Mouse (Mus musculus): ENCODE results near the gene Ndufaf8. TPM values are rescaled to one million over a fixed set of nuclear protein-coding genes. Genes with fewer than 3 reads are reported as not detected.
A peak's percentile ranks its signal among the peaks of the same experiment; 100 is the strongest.

Ndufaf8 gene
- polyA plus RNA-seq, 1 experiment from 2014 or later, result 64.7 TPM

GRCm38 (mm10) chr11:120120642-120121420 lies 22.1 kb downstream of the Ndufaf8 start:
- Histone ChIP-seq H3K9ac (ENCODE audit: low read length) (no peak overlapping the region), H3K4me2 (ENCODE audit: low read depth, low read length) (no peak overlapping the region), H3K9me3 (ENCODE audit: control insufficient read depth, low read length) (no peaks in the 10 kb centered on the region), H3K36me3 (ENCODE audit: control insufficient read depth, insufficient read depth, low read length) (peaks cover 5% of the 10 kb centered on the region; the same call in 1 of the 2 replicates), H3K27ac (ENCODE audit: low read length) (no peak overlapping the region), H3K27me3 (ENCODE audit: control insufficient read depth, insufficient read depth, low read depth, low read length) (no peaks in the 10 kb centered on the region), H3K4me1 (replicated peaks; ENCODE audit: control insufficient read depth, insufficient read depth, low read length) (no peaks in the 10 kb centered on the region), H3K4me3 (ENCODE audit: low read length) (no peak overlapping the region)
- peak; percentile 36 for ATAC-seq (ENCODE audit: low read depth)
- 71% methylated on average over 17 of the region's 17 CpGs for WGBS

GRCm38 (mm10) chr11:120122126-120122525 lies 23.4 kb downstream of the Ndufaf8 start:
- Histone ChIP-seq H3K27me3 (ENCODE audit: control insufficient read depth, insufficient read depth, low read depth, low read length) (no peaks in the 10 kb centered on the region), H3K9ac (ENCODE audit: low read length) (no peak overlapping the region), H3K4me3 (ENCODE audit: low read length) (no peak overlapping the region), H3K27ac (ENCODE audit: low read length) (no peak overlapping the region), H3K4me2 (ENCODE audit: low read depth, low read length) (no peak overlapping the region), H3K36me3 (ENCODE audit: control insufficient read depth, insufficient read depth, low read length) (peaks cover 8% of the 10 kb centered on the region; the same call in 1 of the 2 replicates), H3K9me3 (ENCODE audit: control insufficient read depth, low read length) (no peaks in the 10 kb centered on the region), H3K4me1 (replicated peaks; ENCODE audit: control insufficient read depth, insufficient read depth, low read length) (no peaks in the 10 kb centered on the region)
- WGBS, result 79% methylated on average over 12 of the region's 12 CpGs
- ATAC-seq (ENCODE audit: low read depth), result no peak

GRCm38 (mm10) chr11:120126845-120127244 lies 28.1 kb downstream of the Ndufaf8 start:
- H3K27me3 ChIP-seq (ENCODE audit: control insufficient read depth, insufficient read depth, low read depth, low read length), result no peaks in the 10 kb centered on the region
- H3K4me2 ChIP-seq (ENCODE audit: low read depth, low read length), result no peak overlapping the region
- no peak overlapping the region for H3K27ac ChIP-seq (ENCODE audit: low read length)
- no peak overlapping the region for H3K4me3 ChIP-seq (ENCODE audit: low read length)
- WGBS, result 83% methylated on average over 2 of the region's 2 CpGs
- H3K9me3 ChIP-seq (ENCODE audit: control insufficient read depth, low read length), result no peaks in the 10 kb centered on the region
- peaks cover 30% of the 10 kb centered on the region for H3K36me3 ChIP-seq (ENCODE audit: control insufficient read depth, insufficient read depth, low read length)
- H3K4me1 ChIP-seq (replicated peaks; ENCODE audit: control insufficient read depth, insufficient read depth, low read length), result no peaks in the 10 kb centered on the region
- no peak overlapping the region for H3K9ac ChIP-seq (ENCODE audit: low read length)
- no peak for ATAC-seq (ENCODE audit: low read depth)

- Histone ChIP-seq H3K4me2 (ENCODE audit: low read depth, low read length) (no peak overlapping the region), H3K9ac (ENCODE audit: low read length) (no peak overlapping the region), H3K27me3 (ENCODE audit: control insufficient read depth, insufficient read depth, low read depth, low read length) (no peaks in the 10 kb centered on the region), H3K9me3 (ENCODE audit: control insufficient read depth, low read length) (no peaks in the 10 kb centered on the region), H3K36me3 (ENCODE audit: control insufficient read depth, insufficient read depth, low read length) (peaks cover 32% of the 10 kb centered on the region), H3K4me3 (ENCODE audit: low read length) (no peak overlapping the region), H3K27ac (ENCODE audit: low read length) (no peak overlapping the region), H3K4me1 (replicated peaks; ENCODE audit: control insufficient read depth, insufficient read depth, low read length) (peaks cover 2% of the 10 kb centered on the region; the same call in 1 of the 2 replicates)
- 84% methylated on average over 7 of the region's 7 CpGs for whole genome bisulfite sequencing
- no peak for ATAC-seq (ENCODE audit: low read depth)
These were observed 30.6 kb downstream of the Ndufaf8 start for GRCm38 (mm10) chr11:120129281-120129680.

GRCm38 (mm10) chr11:120134148-120134547 lies 35.4 kb downstream of the Ndufaf8 start:
- Histone ChIP-seq H3K27ac (ENCODE audit: low read length) (no peak overlapping the region), H3K36me3 (ENCODE audit: control insufficient read depth, insufficient read depth, low read length) (peaks cover 22% of the 10 kb centered on the region), H3K9me3 (ENCODE audit: control insufficient read depth, low read length) (no peaks in the 10 kb centered on the region), H3K4me3 (ENCODE audit: low read length) (no peak overlapping the region), H3K4me2 (ENCODE audit: low read depth, low read length) (no peak overlapping the region), H3K9ac (ENCODE audit: low read length) (no peak overlapping the region), H3K4me1 (replicated peaks; ENCODE audit: control insufficient read depth, insufficient read depth, low read length) (peaks cover 32% of the 10 kb centered on the region), H3K27me3 (ENCODE audit: control insufficient read depth, insufficient read depth, low read depth, low read length) (no peaks in the 10 kb centered on the region)
- ATAC-seq (ENCODE audit: low read depth), result peak; percentile 50
- 76% methylated on average over 5 of the region's 5 CpGs for WGBS

GRCm38 (mm10) chr11:120134847-120135530 lies 36.3 kb downstream of the Ndufaf8 start:
- H3K4me1 ChIP-seq (replicated peaks; ENCODE audit: control insufficient read depth, insufficient read depth, low read length), result peaks cover 34% of the 10 kb centered on the region
- no peak for ATAC-seq (ENCODE audit: low read depth)

GRCm38 (mm10) chr11:120136195-120136594 lies 37.5 kb downstream of the Ndufaf8 start:
- Histone ChIP-seq H3K27ac (ENCODE audit: low read length) (peak overlapping the region; percentile 83), H3K9ac (ENCODE audit: low read length) (0 out of 2 replicates have a peak overlapping the region, but pooled peaks have one; percentile 30), H3K9me3 (ENCODE audit: control insufficient read depth, low read length) (no peaks in the 10 kb centered on the region), H3K4me3 (ENCODE audit: low read length) (no peak overlapping the region), H3K4me2 (ENCODE audit: low read depth, low read length) (no peak overlapping the region), H3K27me3 (ENCODE audit: control insufficient read depth, insufficient read depth, low read depth, low read length) (no peaks in the 10 kb centered on the region), H3K4me1 (replicated peaks; ENCODE audit: control insufficient read depth, insufficient read depth, low read length) (peaks cover 35% of the 10 kb centered on the region), H3K36me3 (ENCODE audit: control insufficient read depth, insufficient read depth, low read length) (peaks cover 17% of the 10 kb centered on the region)
- WGBS, result 71% methylated on average over 8 of the region's 8 CpGs
- ATAC-seq (ENCODE audit: low read depth), result peak; percentile 29; the same call in 1 of the 2 replicates

More at GRCm38 (mm10) chr11:120134847-120135530, 36.3 kb downstream of the Ndufaf8 start:
- H3K36me3 ChIP-seq (ENCODE audit: control insufficient read depth, insufficient read depth, low read length), result peaks cover 20% of the 10 kb centered on the region
- no peak overlapping the region for H3K4me2 ChIP-seq (ENCODE audit: low read depth, low read length)
- no peak overlapping the region; the same call in 1 of the 2 replicates for H3K9ac ChIP-seq (ENCODE audit: low read length)
- H3K27ac ChIP-seq (ENCODE audit: low read length), result no peak overlapping the region
- WGBS, result 69% methylated on average over 9 of the region's 9 CpGs
- H3K27me3 ChIP-seq (ENCODE audit: control insufficient read depth, insufficient read depth, low read depth, low read length), result no peaks in the 10 kb centered on the region
- no peaks in the 10 kb centered on the region for H3K9me3 ChIP-seq (ENCODE audit: control insufficient read depth, low read length)
- H3K4me3 ChIP-seq (ENCODE audit: low read length), result no peak overlapping the region

GRCm38 (mm10) chr11:120136796-120137624 lies 38.3 kb downstream of the Ndufaf8 start:
- H3K9ac ChIP-seq (ENCODE audit: low read length), result peak overlapping the region; percentile 27; the same call in 1 of the 2 replicates
- WGBS, result 49% methylated on average over 23 of the region's 23 CpGs
- peaks cover 35% of the 10 kb centered on the region for H3K4me1 ChIP-seq (replicated peaks; ENCODE audit: control insufficient read depth, insufficient read depth, low read length)
- peak; percentile 68 for ATAC-seq (ENCODE audit: low read depth)
- peak overlapping the region; percentile 3; the same call in 1 of the 2 replicates for H3K4me2 ChIP-seq (ENCODE audit: low read depth, low read length)
- H3K9me3 ChIP-seq (ENCODE audit: control insufficient read depth, low read length), result no peaks in the 10 kb centered on the region
- peak overlapping the region; percentile 83 for H3K27ac ChIP-seq (ENCODE audit: low read length)
- no peaks in the 10 kb centered on the region for H3K27me3 ChIP-seq (ENCODE audit: control insufficient read depth, insufficient read depth, low read depth, low read length)
- H3K4me3 ChIP-seq (ENCODE audit: low read length), result no peak overlapping the region
- peaks cover 13% of the 10 kb centered on the region for H3K36me3 ChIP-seq (ENCODE audit: control insufficient read depth, insufficient read depth, low read length)
